Mouse (Mus musculus): ENCODE data around the gene Iqcc. TPM values are rescaled to one million over a fixed set of nuclear protein-coding genes. Genes with fewer than 3 reads are reported as not detected.

The Iqcc gene
- polyA plus RNA-seq, 1 experiment from 2014 or later, result 24.5 TPM

GRCm38 (mm10) chr4:129571551-129572084 is 47.3 kb downstream of the Iqcc start:
- H3K27me3 ChIP-seq (ENCODE audit: control insufficient read depth, insufficient read depth, low read length), result no peaks in the 10 kb centered on the region
- no peak overlapping the region for H3K27ac ChIP-seq (ENCODE audit: low read depth, low read length)
- peaks cover 6% of the 10 kb centered on the region; the same call in 1 of the 2 replicates for H3K4me1 ChIP-seq (ENCODE audit: control insufficient read depth, insufficient read depth, low read length)
- H3K9me3 ChIP-seq (replicated peaks; ENCODE audit: control insufficient read depth, low read length), result no peaks in the 10 kb centered on the region
- ATAC-seq (replicated peaks; ENCODE audit: insufficient number of reproducible peaks, low FRiP score, low TSS enrichment), result no peak
- no peak overlapping the region for H3K4me2 ChIP-seq
- no peak overlapping the region for H3K9ac ChIP-seq (ENCODE audit: low read depth, low read length)
- H3K4me3 ChIP-seq (ENCODE audit: low read depth, low read length), result no peak overlapping the region
- no peaks in the 10 kb centered on the region for H3K36me3 ChIP-seq (ENCODE audit: control insufficient read depth, insufficient read depth, low read length)
- WGBS (ENCODE audit: insufficient replicate concordance), result 68% methylated on average over 8 of the region's 8 CpGs

- Histone ChIP-seq H3K36me3 (ENCODE audit: control insufficient read depth, insufficient read depth, low read length) (no peaks in the 10 kb centered on the region), H3K9me3 (replicated peaks; ENCODE audit: control insufficient read depth, low read length) (no peaks in the 10 kb centered on the region), H3K4me3 (ENCODE audit: low read depth, low read length) (no peak overlapping the region), H3K9ac (ENCODE audit: low read depth, low read length) (no peak overlapping the region), H3K27me3 (ENCODE audit: control insufficient read depth, insufficient read depth, low read length) (no peaks in the 10 kb centered on the region), H3K4me1 (ENCODE audit: control insufficient read depth, insufficient read depth, low read length) (peaks cover 1% of the 10 kb centered on the region; the same call in 1 of the 2 replicates), H3K27ac (ENCODE audit: low read depth, low read length) (no peak overlapping the region), H3K4me2 (no peak overlapping the region)
- ATAC-seq (replicated peaks; ENCODE audit: insufficient number of reproducible peaks, low FRiP score, low TSS enrichment), result no peak
- 81% methylated on average over 6 of the region's 6 CpGs for WGBS (ENCODE audit: insufficient replicate concordance)
Measured at GRCm38 (mm10) chr4:129570028-129570427, 48.9 kb downstream of the Iqcc start.

GRCm38 (mm10) chr4:129568366-129568765 is 50.5 kb downstream of the Iqcc start:
- H3K9ac ChIP-seq (ENCODE audit: low read depth, low read length), result no peak overlapping the region
- no peak overlapping the region for H3K4me2 ChIP-seq
- H3K4me3 ChIP-seq (ENCODE audit: low read depth, low read length), result no peak overlapping the region
- no peaks in the 10 kb centered on the region for H3K9me3 ChIP-seq (replicated peaks; ENCODE audit: control insufficient read depth, low read length)
- no peaks in the 10 kb centered on the region for H3K27me3 ChIP-seq (ENCODE audit: control insufficient read depth, insufficient read depth, low read length)
- no peak for ATAC-seq (replicated peaks; ENCODE audit: insufficient number of reproducible peaks, low FRiP score, low TSS enrichment)
- no peaks in the 10 kb centered on the region for H3K36me3 ChIP-seq (ENCODE audit: control insufficient read depth, insufficient read depth, low read length)
- WGBS (ENCODE audit: insufficient replicate concordance), result 83% methylated on average over 7 of the region's 7 CpGs
- H3K4me1 ChIP-seq (ENCODE audit: control insufficient read depth, insufficient read depth, low read length), result no peaks in the 10 kb centered on the region
- H3K27ac ChIP-seq (ENCODE audit: low read depth, low read length), result no peak overlapping the region

GRCm38 (mm10) chr4:129565139-129565538 is 53.8 kb downstream of the Iqcc start:
- 79% methylated on average over 6 of the region's 6 CpGs for WGBS (ENCODE audit: insufficient replicate concordance)
- Histone ChIP-seq H3K36me3 (ENCODE audit: control insufficient read depth, insufficient read depth, low read length) (no peaks in the 10 kb centered on the region), H3K27ac (ENCODE audit: low read depth, low read length) (no peak overlapping the region), H3K9me3 (replicated peaks; ENCODE audit: control insufficient read depth, low read length) (no peaks in the 10 kb centered on the region), H3K9ac (ENCODE audit: low read depth, low read length) (no peak overlapping the region), H3K27me3 (ENCODE audit: control insufficient read depth, insufficient read depth, low read length) (no peaks in the 10 kb centered on the region), H3K4me3 (ENCODE audit: low read depth, low read length) (no peak overlapping the region), H3K4me1 (ENCODE audit: control insufficient read depth, insufficient read depth, low read length) (no peaks in the 10 kb centered on the region), H3K4me2 (no peak overlapping the region)
- ATAC-seq (replicated peaks; ENCODE audit: insufficient number of reproducible peaks, low FRiP score, low TSS enrichment), result no peak

Other genes with a start within 250 kb of the Iqcc start
- 7.7 and 7.9 TPM in 2 replicates for gene Zbtb8a, start 241.0 kb downstream of the Iqcc start, polyA plus RNA-seq (2014; fragmentation: Nextera tagmentation; extraction: Ambion mirVana)
- 5.5 and 5.8 TPM in 2 replicates for gene Zbtb8b, start 178.2 kb downstream of the Iqcc start, polyA plus RNA-seq (2014; fragmentation: Nextera tagmentation; extraction: Ambion mirVana)
- gene Bsdc1, start 157.5 kb downstream of the Iqcc start, polyA plus RNA-seq (2014; fragmentation: Nextera tagmentation; extraction: Ambion mirVana), result 24.1 and 24.6 TPM in 2 replicates
- gene Tssk3, start 128.1 kb downstream of the Iqcc start, polyA plus RNA-seq (2014; fragmentation: Nextera tagmentation; extraction: Ambion mirVana), result not detected in 2 replicates
- not detected in 2 replicates for gene Fam229a, start 127.9 kb downstream of the Iqcc start, polyA plus RNA-seq (2014; fragmentation: Nextera tagmentation; extraction: Ambion mirVana)
- gene Marcksl1, start 105.5 kb downstream of the Iqcc start, polyA plus RNA-seq (2014; fragmentation: Nextera tagmentation; extraction: Ambion mirVana), result 506 and 517 TPM in 2 replicates
- 154 and 175 TPM in 2 replicates for gene Hdac1, start 76.4 kb downstream of the Iqcc start, polyA plus RNA-seq (2014; fragmentation: Nextera tagmentation; extraction: Ambion mirVana)
- gene Lck, start 45.5 kb downstream of the Iqcc start, polyA plus RNA-seq (2014; fragmentation: Nextera tagmentation; extraction: Ambion mirVana), result 3.6 and 4.6 TPM in 2 replicates
- gene Fam167b, start 40.5 kb downstream of the Iqcc start, polyA plus RNA-seq (2014; fragmentation: Nextera tagmentation; extraction: Ambion mirVana), result 3.6 TPM in 2 replicates
- gene Eif3i, start 18.5 kb downstream of the Iqcc start, polyA plus RNA-seq (2014; fragmentation: Nextera tagmentation; extraction: Ambion mirVana), result 194 and 200 TPM in 2 replicates
- 170 and 177 TPM in 2 replicates for gene Tmem234, start 18.4 kb downstream of the Iqcc start, polyA plus RNA-seq (2014; fragmentation: Nextera tagmentation; extraction: Ambion mirVana)
- 1.1 and 2.7 TPM in 2 replicates for gene Dcdc2b, start 4.8 kb downstream of the Iqcc start, polyA plus RNA-seq (2014; fragmentation: Nextera tagmentation; extraction: Ambion mirVana)
- 41.4 and 46.5 TPM in 2 replicates for gene Ccdc28b, start 4.8 kb upstream of the Iqcc start, polyA plus RNA-seq (2014; fragmentation: Nextera tagmentation; extraction: Ambion mirVana)
- 58.3 and 60.2 TPM in 2 replicates for gene Txlna, start 22.0 kb upstream of the Iqcc start, polyA plus RNA-seq (2014; fragmentation: Nextera tagmentation; extraction: Ambion mirVana)
- gene Kpna6, start 53.7 kb upstream of the Iqcc start, polyA plus RNA-seq (2014; fragmentation: Nextera tagmentation; extraction: Ambion mirVana), result 13.3 and 14.6 TPM in 2 replicates
- 12.3 and 16.1 TPM in 2 replicates for gene Tmem39b, start 77.7 kb upstream of the Iqcc start, polyA plus RNA-seq (2014; fragmentation: Nextera tagmentation; extraction: Ambion mirVana)
- 73.0 and 83.1 TPM in 2 replicates for gene Khdrbs1, start 123.2 kb upstream of the Iqcc start, polyA plus RNA-seq (2014; fragmentation: Nextera tagmentation; extraction: Ambion mirVana)
- 329 and 345 TPM in 2 replicates for gene Ptp4a2, start 192.1 kb upstream of the Iqcc start, polyA plus RNA-seq (2014; fragmentation: Nextera tagmentation; extraction: Ambion mirVana)

All from heart, embryonic 11.5 days (tissue).